Mouse (Mus musculus) fat pad, adult 2 months (tissue): Measurements from ENCODE around the gene Gsto1.
"Not testable (repeated sequence)": the region's sequence is repeated elsewhere in the genome, so short reads cannot be mapped to it uniquely, and the experiment has no call there.

Source experiments
- DNase-seq: peaks from one replicate; pipeline ENCODE4 v3.0.0-alpha.2; 2011; ENCODE audit warnings: low read depth, low spot score; ENCODE audit errors: extremely low read depth

Gsto1 gene

GRCm38 (mm10) chr19:47854796-47855783, at the start of gene Gsto1:
Gene Gsto1 (plus strand): TSS chr19:47854970.
- no peak for DNase-seq

- DNase-seq: no peak
Measured at GRCm38 (mm10) chr19:47812091-47812490, 42.7 kb upstream of the Gsto1 start.

- DNase-seq: no peak
Measured at GRCm38 (mm10) chr19:47814721-47815120, 40.0 kb upstream of the Gsto1 start.

- no peak for DNase-seq
Measured at GRCm38 (mm10) chr19:47817692-47818091, 37.1 kb upstream of the Gsto1 start.

GRCm38 (mm10) chr19:47820832-47821493, 33.8 kb upstream of the Gsto1 start:
- no peak for DNase-seq

- no peak for DNase-seq
Measured at GRCm38 (mm10) chr19:47821494-47821872, 33.3 kb upstream of the Gsto1 start.

- no peak for DNase-seq
Measured at GRCm38 (mm10) chr19:47822143-47822796, 32.5 kb upstream of the Gsto1 start.

GRCm38 (mm10) chr19:47824026-47824425, 30.7 kb upstream of the Gsto1 start:
- no peak for DNase-seq

- no peak for DNase-seq
Measured at GRCm38 (mm10) chr19:47829913-47830450, 24.8 kb upstream of the Gsto1 start.

- DNase-seq: no peak
Measured at GRCm38 (mm10) chr19:47831111-47831510, 23.7 kb upstream of the Gsto1 start.

GRCm38 (mm10) chr19:47832316-47832715, 22.5 kb upstream of the Gsto1 start:
- no peak for DNase-seq

GRCm38 (mm10) chr19:47834614-47835013, 20.2 kb upstream of the Gsto1 start:
- DNase-seq: no peak

- no peak for DNase-seq
Measured at GRCm38 (mm10) chr19:47835776-47836175, 19.0 kb upstream of the Gsto1 start.

GRCm38 (mm10) chr19:47836701-47837526, 17.9 kb upstream of the Gsto1 start:
- DNase-seq: no peak

GRCm38 (mm10) chr19:47837527-47837901, 17.3 kb upstream of the Gsto1 start:
- no peak for DNase-seq

GRCm38 (mm10) chr19:47841234-47841633, 13.5 kb upstream of the Gsto1 start:
- DNase-seq: not testable (repeated sequence)

- no peak for DNase-seq
Measured at GRCm38 (mm10) chr19:47849735-47850134, 5.0 kb upstream of the Gsto1 start.

- not testable (repeated sequence) for DNase-seq
Measured at GRCm38 (mm10) chr19:47852131-47852530, 2.6 kb upstream of the Gsto1 start.

- DNase-seq: no peak
Measured at GRCm38 (mm10) chr19:47853053-47853452, 1.7 kb upstream of the Gsto1 start.
